Mouse (Mus musculus) embryonic facial prominence, embryonic 13.5 days (tissue): ENCODE results near the gene Rabac1. TPM values are rescaled to one million over a fixed set of nuclear protein-coding genes. Genes with fewer than 3 reads are reported as not detected.

Experiments
- ATAC-seq: fragments of 200-750 bp; cut with Nextera tagmentation; 2 replicates; pipeline ENCODE4 v1.8.0; 2017; ENCODE audit warnings: low read depth; ENCODE audit not compliant: insufficient number of reproducible peaks, insufficient read depth, low FRiP score, low TSS enrichment
- H3K27ac ChIP-seq: fragments of 300-500 bp; sonication (generic); 2 replicates; pipeline ENCODE4 v1.5.1; 2015; ENCODE audit warnings: moderate library complexity, mild to moderate bottlenecking, inconsistent platforms
- H3K27me3 ChIP-seq: fragments of 300-500 bp; sonication (generic); 2 replicates; pipeline ENCODE4 v1.6.1; 2015; ENCODE audit warnings: mild to moderate bottlenecking, inconsistent platforms
- H3K36me3 ChIP-seq: fragments of 300-500 bp; sonication (generic); 2 replicates; pipeline ENCODE4 v1.6.1; 2015; ENCODE audit warnings: mild to moderate bottlenecking, inconsistent platforms
- H3K4me1 ChIP-seq: fragments of 300-500 bp; sonication (generic); 2 replicates; pipeline ENCODE4 v1.6.1; 2015; ENCODE audit warnings: inconsistent platforms
- H3K4me2 ChIP-seq: fragments of 300-500 bp; sonication (generic); 2 replicates; pipeline ENCODE4 v1.6.1; 2015; ENCODE audit warnings: moderate library complexity, mild to moderate bottlenecking, inconsistent platforms
- H3K4me3 ChIP-seq: fragments of 300-500 bp; sonication (generic); 2 replicates; pipeline ENCODE4 v1.5.1; 2015; ENCODE audit warnings: mild to moderate bottlenecking, inconsistent platforms
- H3K9ac ChIP-seq: fragments of 300-500 bp; sonication (generic); 2 replicates; pipeline ENCODE4 v1.6.1; 2015; ENCODE audit warnings: mild to moderate bottlenecking, inconsistent platforms
- H3K9me3 ChIP-seq: fragments of 300-500 bp; sonication (generic); 2 replicates; pipeline ENCODE4 v1.6.1; 2016; ENCODE audit warnings: inconsistent platforms
- WGBS: fragments of 180-500 bp; shearing (Covaris S2); methylation state at CpG from one replicate; pipeline ENCODE4 v1.1.7; 2015; ENCODE audit warnings: mixed read lengths; 5-methylcytosine and 5-hydroxymethylcytosine counted together
- polyA plus RNA-seq: library from polyadenylated mRNA; unstranded; fragments of >200 nt; fragmentation: Nextera tagmentation; extraction: Ambion mirVana; gene quantifications from 2 replicates; pipeline ENCODE4 v1.2.1, GENCODE M21; 2015

Rabac1 gene
- polyA plus RNA-seq, 1 experiment from 2014 or later, result 141 TPM

- Histone ChIP-seq H3K9me3 (no peaks in the 10 kb centered on the region), H3K27ac (no peak overlapping the region), H3K27me3 (peaks cover 62% of the 10 kb centered on the region), H3K4me1 (peaks cover 26% of the 10 kb centered on the region), H3K4me2 (no peak overlapping the region), H3K9ac (no peak overlapping the region), H3K4me3 (no peak overlapping the region), H3K36me3 (no peaks in the 10 kb centered on the region)
- ATAC-seq, result no peak
- 81% methylated on average over 8 of the region's 8 CpGs for WGBS
Measured at GRCm38 (mm10) chr7:25003820-25004388, 31.4 kb upstream of the Rabac1 start.

- H3K9me3 ChIP-seq, result no peaks in the 10 kb centered on the region
- ATAC-seq, result no peak
- no peaks in the 10 kb centered on the region for H3K36me3 ChIP-seq
- H3K27me3 ChIP-seq, result peaks cover 56% of the 10 kb centered on the region
- 31% methylated on average over 11 of the region's 11 CpGs for WGBS
- no peak overlapping the region for H3K4me3 ChIP-seq
- H3K9ac ChIP-seq, result no peak overlapping the region
- H3K27ac ChIP-seq, result no peak overlapping the region
- H3K4me2 ChIP-seq, result no peak overlapping the region
- peaks cover 24% of the 10 kb centered on the region for H3K4me1 ChIP-seq
Measured at GRCm38 (mm10) chr7:25003291-25003690, 30.7 kb upstream of the Rabac1 start.

- 76% methylated on average over 12 of the region's 12 CpGs for WGBS
- ATAC-seq, result no peak
- Histone ChIP-seq H3K4me1 (peaks cover 19% of the 10 kb centered on the region), H3K27me3 (peaks cover 30% of the 10 kb centered on the region), H3K9ac (no peak overlapping the region), H3K27ac (no peak overlapping the region), H3K4me3 (no peak overlapping the region), H3K4me2 (no peak overlapping the region), H3K36me3 (no peaks in the 10 kb centered on the region), H3K9me3 (no peaks in the 10 kb centered on the region)
Measured at GRCm38 (mm10) chr7:25000711-25001110, 28.2 kb upstream of the Rabac1 start.

GRCm38 (mm10) chr7:25000211-25000610, 27.7 kb upstream of the Rabac1 start:
- Histone ChIP-seq H3K36me3 (no peaks in the 10 kb centered on the region), H3K4me3 (no peak overlapping the region), H3K4me1 (peaks cover 14% of the 10 kb centered on the region), H3K4me2 (no peak overlapping the region), H3K27ac (no peak overlapping the region), H3K9me3 (no peaks in the 10 kb centered on the region), H3K27me3 (peaks cover 25% of the 10 kb centered on the region), H3K9ac (no peak overlapping the region)
- no peak for ATAC-seq
- 67% methylated on average over 7 of the region's 7 CpGs for WGBS

GRCm38 (mm10) chr7:24993081-24993480, 20.5 kb upstream of the Rabac1 start:
- 71% methylated on average over 6 of the region's 6 CpGs for WGBS
- no peak overlapping the region for H3K9ac ChIP-seq
- H3K27me3 ChIP-seq, result peaks cover 4% of the 10 kb centered on the region; the same call in 1 of the 2 replicates
- H3K4me3 ChIP-seq, result no peak overlapping the region
- H3K4me2 ChIP-seq, result no peak overlapping the region
- ATAC-seq, result no peak
- no peak overlapping the region for H3K27ac ChIP-seq
- H3K9me3 ChIP-seq, result no peaks in the 10 kb centered on the region
- no peaks in the 10 kb centered on the region for H3K4me1 ChIP-seq
- H3K36me3 ChIP-seq, result no peaks in the 10 kb centered on the region

GRCm38 (mm10) chr7:24990478-24990877, 17.9 kb upstream of the Rabac1 start:
- no peak overlapping the region for H3K9ac ChIP-seq
- no peak overlapping the region for H3K4me3 ChIP-seq
- H3K27me3 ChIP-seq, result peaks cover 4% of the 10 kb centered on the region; the same call in 1 of the 2 replicates
- no peaks in the 10 kb centered on the region for H3K36me3 ChIP-seq
- no peak for ATAC-seq
- H3K9me3 ChIP-seq, result no peaks in the 10 kb centered on the region
- H3K4me2 ChIP-seq, result no peak overlapping the region
- WGBS, result 77% methylated on average over 8 of the region's 8 CpGs
- no peak overlapping the region for H3K27ac ChIP-seq
- no peaks in the 10 kb centered on the region for H3K4me1 ChIP-seq

GRCm38 (mm10) chr7:24987941-24988340, 15.4 kb upstream of the Rabac1 start:
- no peak for ATAC-seq
- H3K27me3 ChIP-seq, result peaks cover under 1% of the 10 kb centered on the region; the same call in 1 of the 2 replicates
- no peaks in the 10 kb centered on the region for H3K36me3 ChIP-seq
- H3K4me3 ChIP-seq, result no peak overlapping the region
- no peak overlapping the region for H3K27ac ChIP-seq
- H3K4me1 ChIP-seq, result no peaks in the 10 kb centered on the region
- 86% methylated on average over 14 of the region's 14 CpGs for WGBS
- H3K9ac ChIP-seq, result no peak overlapping the region
- H3K9me3 ChIP-seq, result peaks cover 2% of the 10 kb centered on the region; the same call in 1 of the 2 replicates
- no peak overlapping the region for H3K4me2 ChIP-seq

GRCm38 (mm10) chr7:24985799-24986198, 13.2 kb upstream of the Rabac1 start:
- WGBS, result 69% methylated on average over 5 of the region's 5 CpGs
- no peak overlapping the region for H3K4me3 ChIP-seq
- H3K9ac ChIP-seq, result no peak overlapping the region
- no peaks in the 10 kb centered on the region for H3K27me3 ChIP-seq
- ATAC-seq, result no peak
- no peak overlapping the region for H3K4me2 ChIP-seq
- peaks cover 2% of the 10 kb centered on the region; the same call in 1 of the 2 replicates for H3K9me3 ChIP-seq
- no peaks in the 10 kb centered on the region for H3K36me3 ChIP-seq
- H3K4me1 ChIP-seq, result no peaks in the 10 kb centered on the region
- H3K27ac ChIP-seq, result no peak overlapping the region

GRCm38 (mm10) chr7:24984307-24984706, 11.8 kb upstream of the Rabac1 start:
- no peaks in the 10 kb centered on the region for H3K36me3 ChIP-seq
- H3K27ac ChIP-seq, result no peak overlapping the region

GRCm38 (mm10) chr7:24983396-24983795, 10.8 kb upstream of the Rabac1 start:
- Histone ChIP-seq H3K9ac (no peak overlapping the region), H3K27me3 (no peaks in the 10 kb centered on the region), H3K4me2 (no peak overlapping the region), H3K27ac (no peak overlapping the region), H3K4me1 (no peaks in the 10 kb centered on the region), H3K4me3 (no peak overlapping the region), H3K9me3 (peaks cover 2% of the 10 kb centered on the region; the same call in 1 of the 2 replicates), H3K36me3 (no peaks in the 10 kb centered on the region)
- ATAC-seq, result no peak
- 86% methylated on average over 5 of the region's 5 CpGs for WGBS

More at GRCm38 (mm10) chr7:24984307-24984706, 11.8 kb upstream of the Rabac1 start:
- ATAC-seq, result no peak
- Histone ChIP-seq H3K4me3 (no peak overlapping the region), H3K4me2 (no peak overlapping the region), H3K27me3 (no peaks in the 10 kb centered on the region), H3K9me3 (peaks cover 2% of the 10 kb centered on the region; the same call in 1 of the 2 replicates), H3K4me1 (no peaks in the 10 kb centered on the region), H3K9ac (no peak overlapping the region)
- 85% methylated on average over 2 of the region's 2 CpGs for WGBS

- H3K4me3 ChIP-seq, result no peak overlapping the region
- no peak overlapping the region for H3K9ac ChIP-seq
- no peak overlapping the region for H3K27ac ChIP-seq
- no peaks in the 10 kb centered on the region for H3K36me3 ChIP-seq
- H3K4me1 ChIP-seq, result no peaks in the 10 kb centered on the region
- ATAC-seq, result no peak
- no peak overlapping the region for H3K4me2 ChIP-seq
- peaks cover 2% of the 10 kb centered on the region; the same call in 1 of the 2 replicates for H3K9me3 ChIP-seq
- WGBS, result 78% methylated on average over 7 of the region's 7 CpGs
- no peaks in the 10 kb centered on the region for H3K27me3 ChIP-seq
Measured at GRCm38 (mm10) chr7:24980439-24980838, 7.9 kb upstream of the Rabac1 start.

GRCm38 (mm10) chr7:24978781-24979180, 6.2 kb upstream of the Rabac1 start:
- H3K36me3 ChIP-seq, result no peaks in the 10 kb centered on the region
- WGBS, result 86% methylated on average over 7 of the region's 7 CpGs
- no peak overlapping the region for H3K27ac ChIP-seq
- H3K9ac ChIP-seq, result no peak overlapping the region
- H3K4me3 ChIP-seq, result no peak overlapping the region
- H3K9me3 ChIP-seq, result no peaks in the 10 kb centered on the region
- H3K4me1 ChIP-seq, result no peaks in the 10 kb centered on the region
- no peak overlapping the region for H3K4me2 ChIP-seq
- ATAC-seq, result no peak
- no peaks in the 10 kb centered on the region for H3K27me3 ChIP-seq
